Mouse (Mus musculus) frontal cortex, postnatal 36 days (tissue): Measurements from ENCODE around the gene Eprs.
"Not testable (repeated sequence)": the region's sequence is repeated elsewhere in the genome, so short reads cannot be mapped to it uniquely, and the experiment has no call there.

ENCODE experiments used
- DNase-seq, 2 experiments: peaks; one replicate each; pipeline ENCODE4 v3.0.0; 2022; ENCODE audit warnings: low spot score in 2 of 2

The Eprs gene

DNA sequence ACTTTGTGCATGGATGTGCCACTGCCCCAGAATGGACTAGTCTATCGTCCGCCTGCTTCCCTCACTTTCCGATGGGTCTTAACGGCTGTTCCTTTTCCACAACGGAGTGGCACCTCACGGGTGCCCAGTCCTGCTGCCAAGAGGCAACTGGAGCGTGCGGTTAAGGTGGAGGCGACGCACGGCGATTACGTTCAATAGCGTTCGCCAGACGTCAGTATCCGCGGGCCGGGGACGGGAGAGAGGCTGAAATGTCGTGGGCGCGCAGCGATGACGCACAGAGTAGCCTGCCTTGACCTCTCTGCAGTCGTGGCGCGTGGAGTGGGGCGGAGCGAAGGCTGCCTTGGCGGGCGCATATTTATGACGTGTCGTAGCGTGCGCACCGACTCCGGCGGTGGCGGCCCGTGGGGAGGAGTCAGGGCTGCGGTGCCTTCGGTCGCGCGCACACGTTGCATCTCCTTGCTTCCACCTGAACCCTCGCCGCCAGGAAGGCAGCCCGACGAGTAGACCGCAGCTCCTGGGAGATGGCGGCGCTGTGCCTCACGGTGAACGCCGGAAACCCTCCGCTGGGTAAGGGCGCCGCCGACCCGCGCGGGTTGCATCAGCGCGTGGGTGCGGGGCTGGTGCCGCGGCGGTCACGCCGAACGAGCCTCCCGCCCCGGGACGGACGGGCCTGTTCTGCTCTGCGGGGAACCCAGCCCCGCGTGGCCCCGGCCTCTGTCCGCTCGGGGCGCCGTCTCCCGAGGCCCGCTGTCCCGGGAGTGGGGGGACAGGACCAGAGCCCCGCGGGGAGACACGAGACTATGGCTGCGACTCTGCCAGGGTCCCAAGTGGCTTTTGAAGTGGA lies at the start of gene Eprs:
TSS of gene Eprs (plus strand) at position 368 of the 844 bp plus-strand sequence.
- peak; percentile 99 to 100 for DNase-seq

DNA sequence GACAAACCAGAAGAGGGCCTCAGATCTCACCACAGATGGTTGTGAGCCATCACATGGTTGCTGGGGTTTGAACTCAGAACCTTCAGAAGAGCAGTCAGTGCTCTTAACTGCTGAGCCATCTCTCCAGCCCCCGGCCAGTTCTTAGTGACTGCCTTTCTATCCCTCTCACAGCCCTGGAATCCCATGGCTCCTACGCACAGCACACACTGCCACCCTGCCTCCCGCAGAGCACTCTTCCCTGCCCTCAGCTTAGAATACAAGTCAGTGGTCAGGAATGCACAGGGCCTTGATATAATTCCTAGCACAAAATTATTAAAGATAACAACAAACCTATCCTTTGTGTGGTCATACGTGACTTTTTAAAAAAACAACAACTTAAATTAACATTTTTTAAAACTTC lies 48.3 kb upstream of the Eprs start:
- no peak for DNase-seq

DNA sequence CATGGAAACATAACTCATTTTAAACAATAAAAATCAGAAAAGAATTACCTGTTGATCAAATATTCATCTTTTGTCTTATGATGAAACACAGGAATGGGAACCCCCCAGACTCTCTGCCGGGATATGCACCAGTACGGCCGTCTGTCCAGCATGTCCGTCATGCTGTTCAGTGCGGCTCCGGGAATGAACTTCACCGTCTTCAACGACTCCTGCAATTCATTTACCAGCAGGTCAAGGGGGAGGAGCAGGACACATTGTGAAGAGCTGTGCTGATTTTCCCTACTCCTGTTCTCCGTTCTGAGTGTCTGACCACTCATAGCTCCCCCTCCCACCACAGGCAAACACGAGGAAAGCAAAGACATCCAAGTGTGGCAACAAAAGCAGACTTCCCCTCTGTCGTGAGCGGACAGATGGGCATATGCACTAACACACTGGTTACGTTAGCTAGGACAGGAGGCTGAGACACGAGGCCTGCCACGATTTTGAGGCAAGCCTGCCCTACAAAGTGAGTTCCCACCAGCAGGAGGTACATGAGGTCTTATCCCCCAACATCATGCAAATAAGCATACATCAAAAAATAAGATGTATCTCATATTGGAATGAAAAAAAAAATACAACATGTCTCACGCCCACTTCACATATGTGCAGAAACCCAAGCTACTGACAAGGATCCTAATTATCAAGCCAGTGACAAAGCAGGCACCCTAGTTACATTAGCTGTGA lies 46.8 kb upstream of the Eprs start:
- peak in 1 of 2 experiments; percentile 52 for DNase-seq

GRCm38 (mm10) chr1:185327754-185328345 lies 35.0 kb upstream of the Eprs start:
- not testable (repeated sequence) for DNase-seq

- peak; percentile 91 to 92 for DNase-seq
Observed at GRCm38 (mm10) chr1:185328721-185329610, 33.9 kb upstream of the Eprs start, which contains the start of gene Iars2. Iars2 (minus strand) TSS chr1:185329396.

- DNase-seq, result no peak
Observed at GRCm38 (mm10) chr1:185329851-185330250, 33.0 kb upstream of the Eprs start.

DNA sequence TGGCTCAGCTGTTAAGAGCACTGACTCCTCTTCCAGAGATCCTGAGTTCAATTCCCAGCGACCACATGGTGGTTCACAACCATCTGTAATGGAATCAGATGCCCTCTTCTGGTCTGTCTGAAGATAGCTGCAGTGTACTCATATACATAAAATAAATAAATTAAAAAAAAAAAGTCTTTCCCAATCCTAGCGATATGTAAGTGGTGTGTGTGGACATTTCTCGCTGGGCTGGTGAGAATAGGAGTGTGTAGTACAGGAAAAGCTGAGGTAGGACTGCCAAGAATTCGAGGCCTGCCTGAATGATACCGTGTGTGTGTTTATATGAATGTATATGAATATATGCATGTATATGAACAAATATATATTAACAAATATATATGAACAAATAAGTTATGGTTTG lies 31.5 kb upstream of the Eprs start:
- no peak for DNase-seq

GRCm38 (mm10) chr1:185331983-185332430 lies 30.8 kb upstream of the Eprs start, which contains the start of gene Bpnt1:
Bpnt1 (plus strand) TSS chr1:185332149.
- peak; percentile 87 to 89 for DNase-seq

DNA sequence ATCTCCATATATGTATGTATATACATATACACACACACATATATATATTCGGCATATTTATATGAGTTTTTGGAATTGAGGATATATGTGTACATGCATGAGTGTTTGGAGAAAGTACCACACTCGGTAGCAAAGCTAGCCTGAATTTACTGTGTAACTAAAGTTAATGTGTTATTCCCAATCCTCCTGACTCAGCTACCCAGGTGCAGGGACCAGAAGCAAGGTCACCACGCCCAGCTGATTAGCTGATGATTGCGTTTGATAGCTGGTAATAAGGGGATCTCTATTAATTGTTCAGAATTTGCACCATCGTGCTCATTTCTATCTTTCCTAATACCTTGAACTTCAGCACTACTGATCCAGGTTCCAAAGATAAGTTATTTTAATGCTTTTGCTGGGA lies 29.2 kb upstream of the Eprs start:
- DNase-seq, result no peak

GRCm38 (mm10) chr1:185334136-185334535 lies 28.7 kb upstream of the Eprs start:
- DNase-seq, result no peak

DNA sequence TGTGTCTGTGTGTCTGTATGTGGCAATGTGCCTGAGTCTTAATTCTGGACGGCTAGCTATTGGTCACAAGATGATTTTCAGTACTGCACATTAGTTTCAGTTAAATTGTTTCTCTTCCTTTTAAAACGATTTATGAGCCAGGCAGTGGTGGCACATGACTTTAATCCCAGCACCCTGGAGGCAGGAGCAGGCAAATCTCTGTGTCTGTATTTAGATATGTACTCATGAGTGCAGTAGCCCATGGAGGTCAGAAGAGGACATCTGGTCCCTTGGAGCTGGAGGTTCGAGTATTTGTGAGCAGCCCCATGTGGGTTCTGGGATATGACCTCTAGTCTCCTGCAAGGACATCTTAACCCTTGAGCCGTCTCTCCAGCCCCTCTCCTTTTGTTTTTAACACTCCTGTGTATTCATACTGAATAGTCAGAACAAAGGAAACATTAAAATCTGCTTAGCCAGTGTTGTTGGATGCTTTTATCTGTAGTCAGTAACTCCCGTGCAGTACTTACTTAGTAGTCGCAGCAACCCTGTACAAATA lies 27.5 kb upstream of the Eprs start:
- DNase-seq, result no peak

GRCm38 (mm10) chr1:185336535-185336934 lies 26.3 kb upstream of the Eprs start:
- no peak for DNase-seq

- DNase-seq, result no peak
Observed at GRCm38 (mm10) chr1:185342441-185342840, 20.4 kb upstream of the Eprs start.

GRCm38 (mm10) chr1:185343422-185343821 lies 19.4 kb upstream of the Eprs start:
- DNase-seq, result no peak

DNA sequence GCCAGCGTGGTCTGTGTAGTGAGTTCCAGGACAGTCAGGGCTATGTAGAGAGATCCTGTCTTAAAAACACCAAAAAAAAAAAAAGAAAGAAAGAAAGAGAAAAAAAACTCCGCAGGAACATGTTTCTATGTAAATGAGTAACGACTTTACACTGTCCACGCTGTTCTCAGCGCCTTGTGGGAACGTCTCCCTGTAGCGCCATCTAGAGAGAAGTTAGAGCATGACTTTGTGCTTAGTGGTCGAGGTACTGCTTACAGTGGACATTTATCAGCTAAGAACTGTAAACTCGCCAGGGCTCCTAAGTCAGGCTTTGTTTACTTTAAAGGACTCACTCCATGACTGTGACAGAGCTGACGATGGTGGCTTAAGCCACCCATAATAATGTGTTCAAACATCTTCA lies 16.7 kb upstream of the Eprs start:
- DNase-seq, result no peak

GRCm38 (mm10) chr1:185349741-185350140 lies 13.1 kb upstream of the Eprs start:
- DNase-seq, result no peak

DNA sequence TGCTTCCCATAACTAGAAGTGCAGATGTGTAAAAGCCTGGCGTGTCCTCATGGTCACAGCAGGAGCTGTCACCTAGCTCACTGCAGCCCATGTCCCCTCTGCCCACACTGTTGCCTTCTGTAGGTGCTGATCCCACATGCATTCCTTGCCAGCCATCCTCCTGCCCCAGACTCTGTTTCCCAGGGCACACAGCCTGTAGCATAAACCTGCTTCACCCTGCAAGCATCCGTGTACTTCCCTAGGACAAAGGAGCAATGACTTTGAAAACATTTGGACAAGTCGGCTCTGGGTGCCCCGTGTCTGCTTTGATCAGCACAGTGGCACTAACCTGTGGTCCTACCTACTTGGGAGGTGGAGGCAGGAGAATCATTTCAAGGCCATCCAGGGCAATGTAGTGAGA lies 12.2 kb upstream of the Eprs start:
- no peak for DNase-seq

DNA sequence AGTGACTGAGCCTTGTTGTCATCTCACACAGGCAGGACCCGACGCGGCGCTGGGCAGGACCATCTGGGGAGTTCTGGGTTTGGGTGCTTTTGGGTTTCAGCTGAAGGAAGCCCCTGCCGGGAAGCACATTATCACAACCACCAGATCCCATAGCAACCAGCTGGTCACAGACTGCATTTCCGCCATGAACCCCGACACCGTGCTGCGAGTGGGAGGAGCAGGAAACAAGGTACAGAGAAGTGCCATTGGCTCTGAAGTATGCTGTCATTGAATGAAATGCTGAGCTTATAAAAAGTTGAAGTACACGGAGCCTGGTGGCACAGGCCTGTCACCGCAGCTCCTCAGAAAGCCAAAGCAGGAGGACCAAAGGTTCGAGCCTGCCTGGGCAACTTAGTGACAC lies 10.7 kb upstream of the Eprs start:
- DNase-seq, result no peak

DNA sequence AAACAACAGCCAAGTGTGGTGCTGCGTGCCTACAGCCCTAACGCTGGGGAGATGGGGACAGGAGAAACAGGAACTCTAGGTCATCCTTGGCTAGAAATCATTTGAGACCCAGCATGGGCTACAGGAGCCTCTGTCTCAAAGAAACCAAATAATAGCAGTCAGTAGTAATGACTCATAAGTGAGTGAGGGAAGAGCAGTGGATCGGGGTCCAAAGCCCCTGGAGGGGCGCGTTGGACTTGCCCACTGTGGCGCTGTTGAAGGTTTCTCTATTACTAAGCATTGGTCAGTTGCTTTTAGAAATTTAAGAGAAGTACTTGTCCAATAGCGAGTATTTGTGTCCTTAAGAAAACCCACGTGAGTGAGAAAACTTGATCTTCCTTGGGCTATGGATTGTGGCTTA lies 9.5 kb upstream of the Eprs start:
- no peak for DNase-seq

DNA sequence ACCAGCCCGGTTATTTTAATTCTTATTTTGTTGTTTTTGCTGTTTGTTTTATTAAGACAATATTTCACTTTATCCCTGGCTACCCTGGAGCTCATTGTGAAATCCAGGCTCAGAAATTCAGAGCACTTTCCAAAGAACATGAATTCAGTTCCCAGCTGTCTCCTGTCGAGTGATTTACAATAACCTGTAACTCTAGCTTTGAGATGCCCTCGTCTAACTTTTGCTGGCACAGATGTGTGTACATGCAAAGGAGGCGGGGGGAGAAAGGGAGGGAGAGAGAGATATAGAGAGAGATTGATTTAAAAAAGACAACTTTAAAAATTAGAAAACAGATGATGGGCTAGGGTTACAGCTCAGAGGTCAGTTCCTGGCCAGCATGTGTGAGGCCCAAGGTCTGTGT lies 8.1 kb upstream of the Eprs start:
- DNase-seq, result no peak

DNA sequence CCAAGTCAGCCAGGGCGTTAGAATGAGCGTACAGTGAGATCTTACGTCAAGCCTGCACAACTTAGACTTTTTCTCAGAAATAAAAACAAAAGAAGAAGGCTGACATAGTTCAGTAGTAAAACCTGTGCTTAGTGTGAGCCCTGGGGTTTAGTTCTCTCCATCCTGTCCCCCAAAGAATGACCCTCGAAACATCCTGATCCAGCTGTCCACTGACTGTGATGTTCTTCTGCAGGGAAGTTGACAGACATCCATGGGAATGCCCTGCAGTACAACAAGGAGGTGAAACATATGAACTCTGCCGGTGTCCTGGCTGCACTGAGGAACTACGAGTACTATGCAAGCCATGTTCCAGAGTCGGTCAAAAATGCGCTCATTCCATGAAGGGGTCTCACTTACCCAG lies 6.6 kb upstream of the Eprs start:
- DNase-seq, result no peak
